Mouse (Mus musculus) ovary, adult 18-20 months (tissue): ENCODE results near the gene Cab39l.
"Not testable (repeated sequence)": the region's sequence is repeated elsewhere in the genome, so short reads cannot be mapped to it uniquely, and the experiment has no call there.

Experiments
- DNase-seq: peaks from one replicate; pipeline ENCODE4 v3.0.0; 2022; ENCODE audit warnings: low spot score, mixed read lengths

The Cab39l gene

GRCm38 (mm10) chr14:59440558-59441471 lies at the start of gene Cab39l, which contains the start of gene Setdb2:
Cab39l (plus strand) TSS chr14:59440972.
Setdb2 (minus strand) TSS chr14:59440884.
- peak; percentile 93 for DNase-seq

- DNase-seq: no peak
Measured at GRCm38 (mm10) chr14:59395281-59395680, 45.5 kb upstream of the Cab39l start, which contains the start of gene Phf11c. Phf11c (minus strand) TSS chr14:59395381.

GRCm38 (mm10) chr14:59396999-59397398 lies 43.8 kb upstream of the Cab39l start:
- no peak for DNase-seq

GRCm38 (mm10) chr14:59414979-59415378 lies 25.8 kb upstream of the Cab39l start:
- DNase-seq: not testable (repeated sequence)

- DNase-seq: no peak
Measured at GRCm38 (mm10) chr14:59418171-59418570, 22.6 kb upstream of the Cab39l start.

GRCm38 (mm10) chr14:59422912-59423663 lies 17.7 kb upstream of the Cab39l start:
- no peak for DNase-seq

- DNase-seq: no peak
Measured at GRCm38 (mm10) chr14:59430556-59430955, 10.2 kb upstream of the Cab39l start.

- no peak for DNase-seq
Measured at GRCm38 (mm10) chr14:59433902-59434301, 6.9 kb upstream of the Cab39l start.

GRCm38 (mm10) chr14:59435206-59435605 lies 5.6 kb upstream of the Cab39l start:
- DNase-seq: no peak

GRCm38 (mm10) chr14:59437398-59437797 lies 3.4 kb upstream of the Cab39l start:
- no peak for DNase-seq

- no peak for DNase-seq
Measured at GRCm38 (mm10) chr14:59438505-59438904, 2.3 kb upstream of the Cab39l start.

- no peak for DNase-seq
Measured at GRCm38 (mm10) chr14:59440039-59440438, 733 bp upstream of the Cab39l start.

- DNase-seq: no peak
Measured at GRCm38 (mm10) chr14:59441472-59441805, 667 bp downstream of the Cab39l start.

GRCm38 (mm10) chr14:59445421-59445820 lies 4.6 kb downstream of the Cab39l start:
- no peak for DNase-seq

GRCm38 (mm10) chr14:59447981-59448380 lies 7.2 kb downstream of the Cab39l start:
- DNase-seq: no peak

- no peak for DNase-seq
Measured at GRCm38 (mm10) chr14:59466503-59466902, 25.7 kb downstream of the Cab39l start.

- DNase-seq: no peak
Measured at GRCm38 (mm10) chr14:59467798-59468197, 27.0 kb downstream of the Cab39l start.

GRCm38 (mm10) chr14:59470781-59471180 lies 30.0 kb downstream of the Cab39l start:
- DNase-seq: no peak

- DNase-seq: no peak
Measured at GRCm38 (mm10) chr14:59478699-59479098, 37.9 kb downstream of the Cab39l start.

GRCm38 (mm10) chr14:59485247-59485810 lies 44.6 kb downstream of the Cab39l start:
- no peak for DNase-seq

GRCm38 (mm10) chr14:59492376-59492775 lies 51.6 kb downstream of the Cab39l start:
- no peak for DNase-seq

- DNase-seq: no peak
Measured at GRCm38 (mm10) chr14:59497928-59498327, 57.2 kb downstream of the Cab39l start.

- no peak for DNase-seq
Measured at GRCm38 (mm10) chr14:59504831-59505230, 64.1 kb downstream of the Cab39l start.
